Mouse (Mus musculus) heart, postnatal 0 days (tissue): Measurements from ENCODE around the gene Tmsb4x.

Experiments
- CTCF ChIP-seq: IDR thresholded peaks from 2 replicates; pipeline ENCODE4 v1.5.1; 2016; ENCODE audit warnings: antibody characterized with exemption, control low read depth, low read depth
- EP300 ChIP-seq: IDR thresholded peaks from 2 replicates; pipeline ENCODE4 v1.6.1; 2016; ENCODE audit warnings: antibody characterized with exemption, low read depth

DNA sequence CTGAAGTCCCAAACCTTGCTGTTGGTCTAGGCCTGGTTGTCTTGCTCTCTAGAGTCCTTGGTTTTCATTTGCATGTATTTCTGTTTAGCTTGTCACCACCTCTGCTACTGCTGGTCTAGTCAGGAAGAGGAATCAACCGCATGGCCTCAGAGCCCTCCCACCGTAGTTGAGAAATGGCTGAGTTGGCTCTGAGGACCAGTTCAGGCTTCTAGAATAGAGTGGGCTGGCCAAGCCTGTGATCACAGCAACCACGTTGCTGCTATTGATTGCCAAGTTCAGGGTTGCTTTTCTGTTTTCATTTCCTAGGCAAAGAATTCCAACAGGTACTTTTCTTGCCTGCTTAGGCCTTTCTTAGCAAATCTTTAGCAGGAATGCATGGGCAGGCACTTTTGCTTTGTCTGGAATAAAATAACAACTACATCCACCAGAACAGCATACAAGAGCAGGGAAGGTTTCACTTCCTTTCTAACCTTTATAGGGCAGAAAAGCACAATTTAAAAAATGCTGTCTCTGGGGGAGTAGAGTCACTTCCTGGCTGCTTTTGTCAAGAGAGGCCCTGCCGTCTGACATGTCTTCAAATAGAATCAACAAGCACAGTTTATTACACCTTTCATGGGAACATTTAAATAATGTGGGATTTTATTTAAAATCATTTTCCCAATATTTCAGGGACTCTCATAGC lies 29.0 kb downstream of the Tmsb4x start:
- no peak for TF ChIP-seq CTCF
- no peak for TF ChIP-seq EP300
